Mouse (Mus musculus) thymus, adult 2 months (tissue): ENCODE data around the gene Cytl1.

Experiments
- CTCF ChIP-seq: fragments of 200-500 bp; IDR thresholded peaks from 2 replicates; pipeline ENCODE4 v1.5.1; 2012; ENCODE audit warnings: mild to moderate bottlenecking, control low read depth, low read length, moderate library complexity, borderline replicate concordance; ENCODE audit not compliant: control insufficient read depth, poor library complexity, insufficient read depth; ENCODE audit errors: extremely low read depth
- POLR2A ChIP-seq: fragments of 200-500 bp; IDR thresholded peaks from 2 replicates; pipeline ENCODE4 v1.6.1; 2012; ENCODE audit warnings: mild to moderate bottlenecking, low read length, control low read depth, moderate library complexity; ENCODE audit not compliant: control insufficient read depth, poor library complexity, insufficient read depth; ENCODE audit errors: extremely low read depth

DNA sequence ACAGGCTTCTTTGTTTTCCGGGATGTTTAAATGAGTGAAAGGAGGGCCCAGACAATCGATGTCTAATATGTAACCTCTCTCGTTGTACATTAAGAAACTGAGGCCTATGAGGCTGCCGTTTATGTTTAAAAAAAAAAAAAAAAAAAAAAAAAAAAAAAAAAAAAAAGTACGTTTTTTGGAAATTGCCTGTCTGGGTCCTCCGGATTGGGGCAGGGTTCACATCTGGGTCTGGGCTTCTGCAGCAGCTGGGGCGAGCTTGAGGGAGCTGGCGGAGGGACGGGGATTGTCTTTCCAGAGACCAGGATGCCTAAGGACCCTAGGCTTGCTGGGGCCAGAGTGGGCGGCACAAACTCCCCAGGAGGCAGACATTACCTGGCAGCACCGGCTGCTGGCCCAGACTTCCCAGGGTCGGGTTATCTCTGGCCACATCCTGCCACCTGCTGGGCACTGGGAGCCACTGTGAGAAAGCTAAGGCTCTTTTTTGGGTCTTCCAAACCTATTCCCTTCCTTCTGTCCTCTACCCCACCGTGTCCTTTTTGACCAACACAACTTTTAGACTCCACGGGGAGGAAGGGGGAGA is 17.8 kb upstream of the Cytl1 start:
- TF ChIP-seq CTCF: no peak
- TF ChIP-seq POLR2A: no peak
